Mouse (Mus musculus) CH12F3 (cell line): Measurements from ENCODE around the gene Cd2.

Source experiments
- in situ Hi-C: fragments of 300-500 bp; cut with MboI; formaldehyde crosslinking; loops from 2 replicates; pipeline ENCODE4 v1.14.3; 2020; ENCODE audit warnings: low sequenced_read_pairs

The Cd2 gene

DNA sequence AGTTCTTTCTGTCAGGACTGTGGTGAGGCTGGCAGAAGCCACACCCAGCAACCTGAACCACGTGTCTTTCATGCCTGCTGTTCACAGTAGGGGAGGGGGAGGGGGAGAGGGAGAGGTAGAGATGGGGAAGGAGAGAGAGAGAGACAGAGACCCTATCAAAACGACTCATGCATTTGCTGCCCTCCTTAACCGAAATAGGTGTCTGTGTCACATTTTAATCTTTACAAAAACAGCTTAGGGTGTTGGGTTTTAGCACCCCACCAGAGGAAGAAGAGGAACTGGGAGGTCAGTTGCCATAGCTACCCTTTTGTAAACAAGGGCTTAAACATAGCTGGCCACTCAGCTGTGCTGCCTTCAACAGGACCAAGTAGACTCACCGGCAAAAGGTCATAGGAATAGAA lies at the start of gene Cd2:
Gene Cd2, minus strand, starts transcription at position 29 of the 401 bp plus-strand sequence.
- in situ Hi-C loops: loop anchor here (25.0 kb wide), 1 partner anchor 301 kb away; no protein-coding TSS in a partner anchor

DNA sequence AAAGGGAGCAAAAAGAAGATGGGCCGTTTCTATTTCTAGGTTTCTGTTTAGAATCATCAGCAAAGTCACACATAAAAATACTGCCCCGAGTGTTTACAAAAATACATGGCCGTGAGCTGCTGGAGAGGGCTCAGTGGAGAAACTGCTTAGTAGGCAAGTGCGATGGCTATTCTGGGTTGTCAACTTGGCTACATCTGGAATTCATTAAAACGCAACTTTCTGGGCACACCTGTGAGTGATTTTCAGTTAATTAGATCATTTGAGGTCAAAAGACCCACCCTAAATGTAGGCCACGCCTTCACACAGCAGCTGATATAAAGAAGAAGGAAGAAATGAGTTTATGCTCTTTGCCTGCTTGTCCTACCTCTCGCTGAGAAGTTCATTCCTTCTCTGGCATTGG lies 40.9 kb upstream of the Cd2 start:
- in situ Hi-C loops: no loop called here

DNA sequence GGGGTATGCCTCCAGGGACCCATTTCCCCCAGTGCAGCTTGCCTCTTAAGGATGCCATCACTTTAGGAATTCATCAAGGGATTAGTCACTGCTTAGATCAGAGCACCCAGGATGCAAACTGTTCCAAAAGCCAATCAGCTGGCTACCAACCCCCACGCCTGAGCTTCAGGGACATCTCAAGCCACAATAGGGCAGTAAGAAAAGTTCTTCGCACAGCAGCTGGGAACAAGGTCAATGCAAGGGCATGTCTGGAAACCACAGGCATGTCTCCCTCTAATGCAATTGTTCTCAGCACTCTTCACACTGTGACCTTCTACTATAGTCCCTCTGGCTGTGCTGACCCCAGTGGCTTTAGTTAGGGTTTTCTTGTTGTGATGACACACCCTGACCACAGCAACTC lies 39.5 kb upstream of the Cd2 start:
- in situ Hi-C loops: no loop called here

DNA sequence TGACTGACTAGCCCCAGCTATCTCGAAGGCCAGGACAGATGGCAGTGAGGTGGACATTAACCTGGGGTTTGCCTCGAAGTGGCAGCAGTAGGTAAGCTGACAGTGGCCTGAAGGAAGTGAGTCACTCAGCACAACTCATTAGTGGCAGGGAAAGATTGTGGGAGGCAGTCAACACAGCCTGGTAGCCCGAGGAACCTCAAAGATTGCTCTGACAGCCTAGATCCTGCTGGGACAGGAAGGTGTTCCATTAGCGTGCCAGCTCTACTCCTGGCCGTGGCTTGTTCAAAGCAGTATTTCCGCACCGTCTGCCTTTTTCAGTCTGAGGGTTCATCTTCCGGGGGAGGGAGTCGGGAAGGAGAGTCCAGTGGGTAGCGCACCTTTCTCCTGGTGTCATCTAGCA lies 34.7 kb upstream of the Cd2 start:
- in situ Hi-C loops: no loop called here

DNA sequence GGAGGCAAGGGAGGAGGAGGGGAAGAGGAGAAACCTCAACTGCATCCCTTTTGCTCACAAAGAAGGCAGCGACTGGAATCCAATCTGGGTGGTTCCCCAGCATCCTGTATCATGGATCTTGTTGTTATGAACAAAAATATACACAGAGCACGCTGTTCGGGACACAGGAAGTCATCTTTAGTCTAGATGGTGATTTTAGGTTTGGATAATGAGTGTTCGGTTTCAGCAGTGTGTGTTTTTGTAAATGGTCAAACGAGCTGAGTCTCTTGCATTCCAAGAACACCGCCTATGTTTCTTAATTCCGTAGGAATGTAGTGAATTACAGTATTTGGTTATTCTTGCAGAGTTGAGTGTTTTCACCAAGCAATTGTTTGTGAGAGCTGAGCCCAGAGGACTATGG lies 33.1 kb upstream of the Cd2 start:
- in situ Hi-C loops: no loop called here

GRCm38 (mm10) chr3:101318516-101319170 lies 30.9 kb upstream of the Cd2 start:
- in situ Hi-C loops: no loop called here

GRCm38 (mm10) chr3:101318115-101318514 lies 30.4 kb upstream of the Cd2 start:
- in situ Hi-C loops: no loop called here

DNA sequence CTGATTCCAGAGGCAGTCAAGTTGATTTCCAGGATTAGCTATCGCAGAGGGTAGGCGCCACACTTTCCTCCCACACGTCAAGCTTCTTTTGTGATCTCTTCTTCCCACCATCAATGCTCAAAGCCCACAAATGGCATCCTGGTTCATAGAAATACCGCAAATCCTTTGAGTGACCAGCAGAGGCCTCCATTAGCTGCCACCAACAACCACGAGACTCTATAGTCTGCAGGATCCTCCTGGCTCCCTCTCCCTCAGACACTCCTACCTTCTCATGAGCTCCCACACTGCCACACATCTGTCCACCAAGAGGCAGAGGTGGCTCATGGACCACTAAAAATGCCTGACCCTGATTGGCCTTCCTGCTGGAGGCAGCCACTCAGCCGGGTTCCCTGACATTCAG lies 27.2 kb upstream of the Cd2 start:
- in situ Hi-C loops: no loop called here

DNA sequence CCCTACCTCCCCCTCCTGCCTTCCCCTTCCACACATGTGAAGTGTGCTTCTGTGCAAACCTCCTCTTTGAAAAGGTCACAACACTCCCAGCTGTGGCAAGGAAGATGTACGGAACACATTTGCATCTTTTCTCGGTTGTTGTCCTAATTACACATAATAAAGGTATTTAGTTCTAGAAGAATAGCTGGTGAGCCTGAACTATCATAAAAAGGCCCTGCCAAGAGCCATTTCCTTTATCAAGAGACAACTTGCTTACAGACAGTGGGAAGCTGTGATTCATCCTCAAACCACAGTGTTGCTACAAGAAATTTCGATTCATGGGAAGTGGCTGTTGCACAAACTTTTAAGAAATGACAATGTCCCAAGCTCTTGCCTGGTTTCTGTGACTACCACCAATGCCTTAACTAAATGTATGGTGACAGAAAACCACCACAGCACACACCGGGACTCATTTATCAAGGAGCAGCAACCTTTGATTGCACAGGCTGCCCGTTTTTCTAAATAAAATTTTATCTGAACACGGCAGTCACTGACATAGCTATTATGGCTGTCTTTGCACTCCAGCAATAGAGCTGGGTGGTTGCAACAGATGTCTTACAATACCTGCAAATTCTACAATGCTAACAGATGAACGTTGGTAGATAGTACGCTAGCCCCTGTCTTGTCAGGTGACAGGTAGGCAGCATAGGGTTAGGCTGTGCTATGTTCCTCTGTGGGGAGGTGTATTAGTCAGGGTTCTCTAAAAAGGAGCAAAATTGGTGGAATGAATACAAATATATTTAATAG lies 25.7 kb upstream of the Cd2 start:
- in situ Hi-C loops: no loop called here

- in situ Hi-C loops: no loop called here
Observed at GRCm38 (mm10) chr3:101310977-101311376, 23.2 kb upstream of the Cd2 start.

DNA sequence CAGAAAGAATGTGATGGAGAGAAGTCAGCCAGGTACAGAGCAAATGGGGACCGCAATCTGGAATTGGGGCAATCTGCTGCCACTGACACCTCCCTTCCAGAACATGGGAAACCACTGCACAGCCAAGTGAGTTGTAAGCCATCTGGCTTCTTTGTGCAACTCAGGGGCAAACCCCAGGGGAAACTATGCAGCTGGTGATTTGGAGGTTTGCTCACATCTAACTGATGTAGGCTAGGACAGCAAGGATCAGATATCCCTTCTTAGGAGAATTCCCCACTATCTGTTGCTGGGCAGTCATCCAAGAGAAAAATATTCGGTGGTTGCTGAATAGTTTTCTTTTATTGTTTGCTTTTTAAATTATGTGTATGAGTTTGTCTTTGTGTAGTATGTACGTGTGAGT lies 21.9 kb upstream of the Cd2 start:
- in situ Hi-C loops: no loop called here

GRCm38 (mm10) chr3:101306090-101306489 lies 18.4 kb upstream of the Cd2 start:
- in situ Hi-C loops: no loop called here

DNA sequence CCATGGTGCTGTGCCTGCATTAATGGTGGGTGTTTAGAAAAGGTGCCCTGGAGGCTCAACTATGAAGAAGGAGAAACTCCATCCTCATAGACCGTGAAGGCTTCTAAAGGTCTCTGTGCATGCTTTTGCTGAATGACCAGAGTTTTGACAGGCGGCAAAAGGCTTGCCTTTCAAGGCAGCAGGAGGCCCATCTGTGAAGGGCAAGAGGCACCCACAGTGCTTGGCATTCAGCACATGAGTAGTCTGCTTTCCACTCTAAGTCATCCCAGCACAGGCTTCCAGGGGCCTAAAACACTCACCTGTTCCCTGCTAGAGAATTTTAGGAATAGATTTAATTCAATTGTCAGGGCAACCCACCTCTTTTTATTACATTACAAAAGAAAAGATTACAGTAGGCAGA lies 17.3 kb upstream of the Cd2 start:
- in situ Hi-C loops: no loop called here

DNA sequence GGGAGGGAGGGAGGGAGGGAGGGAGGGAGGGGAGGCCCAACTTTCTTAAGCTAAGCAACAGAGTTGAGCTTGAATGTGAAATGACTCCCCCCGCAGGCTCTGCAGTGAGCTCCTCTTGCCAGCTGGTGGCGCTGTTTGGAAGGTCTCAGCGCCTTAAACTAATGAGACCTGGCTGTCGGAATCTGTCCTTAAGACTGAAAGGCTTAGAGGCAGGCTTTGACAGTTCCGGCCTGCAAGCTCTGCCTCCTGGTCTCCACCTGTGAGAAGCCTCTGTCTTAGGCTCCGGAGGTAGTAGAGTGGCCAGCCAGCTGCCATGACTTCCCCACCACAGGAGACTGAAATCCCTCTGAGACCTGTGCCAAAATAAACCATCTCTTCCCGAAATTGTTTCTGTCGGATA lies 16.4 kb upstream of the Cd2 start:
- in situ Hi-C loops: no loop called here

- in situ Hi-C loops: no loop called here
Observed at GRCm38 (mm10) chr3:101300271-101301071, 12.7 kb upstream of the Cd2 start.

DNA sequence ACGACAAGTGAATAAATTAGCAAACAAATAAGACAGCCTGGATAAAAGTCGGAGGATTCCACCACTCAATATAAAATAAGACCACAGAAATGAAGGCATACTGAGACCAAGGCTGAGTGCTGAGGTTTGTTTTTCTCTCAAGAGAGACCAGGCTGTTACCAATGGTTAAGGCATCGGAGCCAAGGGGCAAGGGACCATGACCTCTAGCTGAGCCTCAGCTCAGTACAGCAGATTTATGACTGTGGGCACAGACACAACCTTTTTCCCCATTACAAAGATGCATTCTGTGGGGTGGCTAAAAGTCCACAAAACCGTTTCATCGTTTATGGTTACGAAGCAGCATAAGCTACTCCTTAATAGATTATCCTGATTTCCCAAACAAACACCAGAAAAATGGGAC lies 11.9 kb upstream of the Cd2 start:
- in situ Hi-C loops: loop anchor here (25.0 kb wide), 1 partner anchor 312 kb away; no protein-coding TSS in a partner anchor

DNA sequence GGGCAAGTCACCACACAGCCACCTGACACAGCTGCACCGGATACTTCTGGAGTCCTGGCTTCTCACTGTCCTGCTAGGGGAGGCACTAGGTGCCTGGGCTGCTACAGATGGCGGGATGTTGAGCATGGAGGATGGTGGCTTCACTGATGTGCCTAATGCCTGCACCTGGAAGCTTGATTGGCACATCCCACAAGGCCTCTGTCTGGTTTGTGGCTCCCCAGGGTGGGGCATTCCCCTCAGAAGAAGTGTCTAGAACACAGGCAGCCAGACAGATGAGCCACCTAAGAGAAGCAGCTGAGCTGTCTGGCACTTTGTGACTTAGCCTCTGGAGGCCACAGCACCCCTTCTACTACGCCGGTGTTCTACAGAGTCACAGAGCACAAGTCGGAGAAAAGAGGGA lies 9.5 kb upstream of the Cd2 start:
- in situ Hi-C loops: loop anchor here (25.0 kb wide), 1 partner anchor 310 kb away; no protein-coding TSS in a partner anchor

GRCm38 (mm10) chr3:101295931-101296820 lies 8.4 kb upstream of the Cd2 start:
- in situ Hi-C loops: loop anchor here (25.0 kb wide), 1 partner anchor 309 kb away; no protein-coding TSS in a partner anchor

GRCm38 (mm10) chr3:101295366-101295867 lies 7.7 kb upstream of the Cd2 start:
- in situ Hi-C loops: loop anchor here (25.0 kb wide), 1 partner anchor 308 kb away; no protein-coding TSS in a partner anchor
